Mouse (Mus musculus) hindbrain, embryonic 16.5 days (tissue): ENCODE measurements at regions not wholly inside any gene's neighbourhood (a gene's known extent, or its start where the extent isn't known, plus 50 kb on each side); places are given as distances from the start of the nearest gene placed in this dataset.

ENCODE experiments used
- ATAC-seq: fragments of 200-750 bp; cut with Nextera tagmentation; 2 replicates; pipeline ENCODE4 v1.8.0; 2017; ENCODE audit warnings: moderate TSS enrichment, moderate library complexity
- H3K27ac ChIP-seq: fragments of 300-500 bp; sonication (generic); 2 replicates; pipeline ENCODE4 v1.5.1; 2014; ENCODE audit warnings: low read depth, mild to moderate bottlenecking, control low read depth, low read length, moderate library complexity
- H3K27me3 ChIP-seq: fragments of 300-500 bp; sonication (generic); replicated peaks from 2 replicates; pipeline ENCODE4 v1.6.1; 2014; ENCODE audit warnings: low read length; ENCODE audit not compliant: control insufficient read depth, insufficient read depth
- H3K36me3 ChIP-seq: fragments of 300-500 bp; sonication (generic); 2 replicates; pipeline ENCODE4 v1.6.1; 2014; ENCODE audit warnings: mild to moderate bottlenecking, low read length, moderate library complexity, mixed read lengths; ENCODE audit not compliant: control insufficient read depth, insufficient read depth
- H3K4me1 ChIP-seq: fragments of 300-500 bp; sonication (generic); 2 replicates; pipeline ENCODE4 v1.6.1; 2014; ENCODE audit warnings: low read depth, low read length; ENCODE audit not compliant: control insufficient read depth, insufficient read depth
- H3K4me2 ChIP-seq: fragments of 300-500 bp; sonication (generic); 2 replicates; pipeline ENCODE4 v1.6.1; 2014; ENCODE audit warnings: mild to moderate bottlenecking, low read length, control low read depth, moderate library complexity
- H3K4me3 ChIP-seq: fragments of 300-500 bp; sonication (generic); 2 replicates; pipeline ENCODE4 v1.5.1; 2014; ENCODE audit warnings: mild to moderate bottlenecking, low read length, control low read depth, moderate library complexity
- H3K9ac ChIP-seq: fragments of 300-500 bp; sonication (generic); 2 replicates; pipeline ENCODE4 v1.6.1; 2014; ENCODE audit warnings: low read depth, mild to moderate bottlenecking, control low read depth, low read length, moderate library complexity
- H3K9me3 ChIP-seq: fragments of 300-500 bp; sonication (generic); 2 replicates; pipeline ENCODE4 v1.6.1; 2014; ENCODE audit warnings: mild to moderate bottlenecking, low read length, moderate library complexity; ENCODE audit not compliant: control insufficient read depth
- WGBS: fragments of 180-500 bp; shearing (Covaris S2); extraction: QIAGEN DNeasy Blood & Tissue Kit; methylation state at CpG from one replicate; pipeline ENCODE4 v1.1.7; 2014; 5-methylcytosine and 5-hydroxymethylcytosine counted together

- Histone ChIP-seq H3K9ac (no peak overlapping the region), H3K9me3 (no peaks in the 10 kb centered on the region), H3K4me3 (no peak overlapping the region), H3K4me1 (peaks cover 10% of the 10 kb centered on the region), H3K36me3 (no peaks in the 10 kb centered on the region), H3K27ac (peak overlapping the region; percentile 60), H3K4me2 (no peak overlapping the region), H3K27me3 (no peaks in the 10 kb centered on the region)
- 47% methylated on average over 5 of the region's 5 CpGs for WGBS
- ATAC-seq: peak; percentile 97
Measured at GRCm38 (mm10) chr11:22698057-22698941, 162.5 kb downstream of the B3gnt2 start.

- H3K27ac ChIP-seq: no peak overlapping the region
- WGBS: 81% methylated on average over 3 of the region's 3 CpGs
- no peaks in the 10 kb centered on the region for H3K4me1 ChIP-seq
- no peak overlapping the region for H3K4me2 ChIP-seq
- no peak for ATAC-seq
- H3K4me3 ChIP-seq: no peak overlapping the region
- H3K36me3 ChIP-seq: no peaks in the 10 kb centered on the region
- H3K27me3 ChIP-seq: no peaks in the 10 kb centered on the region
- H3K9ac ChIP-seq: no peak overlapping the region
- no peaks in the 10 kb centered on the region for H3K9me3 ChIP-seq
Measured at GRCm38 (mm10) chr11:22706082-22706481, 154.7 kb downstream of the B3gnt2 start.
